Mouse (Mus musculus): ENCODE results near the gene Arsg.
"Not testable (repeated sequence)": the region's sequence is repeated elsewhere in the genome, so short reads cannot be mapped to it uniquely, and the experiment has no call there.

Gene Arsg

GRCm38 (mm10) chr11:109470921-109471861 lies 2.0 kb upstream of the Arsg start:
- DNase-seq: peak in 1 of 2 experiments; percentile 22

GRCm38 (mm10) chr11:109472171-109472691 lies 943 bp upstream of the Arsg start:
- peak; percentile 53 to 68 for DNase-seq

DNA sequence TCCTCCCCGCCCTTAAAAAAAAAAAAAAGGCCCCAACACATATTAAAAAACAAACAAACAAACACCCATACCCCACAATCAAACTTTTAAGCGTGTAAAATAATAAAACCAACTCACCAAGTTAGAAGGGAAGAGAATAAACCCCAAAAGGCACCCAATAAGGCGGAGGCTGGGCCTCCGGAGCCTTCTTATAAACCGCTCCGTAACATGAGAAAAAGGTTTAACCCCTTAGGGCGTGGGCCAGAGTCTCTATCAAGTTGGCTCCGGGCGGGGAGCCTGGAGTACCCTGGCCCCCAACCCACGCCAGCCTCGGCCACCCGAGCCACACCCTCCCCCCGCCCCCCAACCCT lies 378 bp upstream of the Arsg start:
- no peak for DNase-seq

GRCm38 (mm10) chr11:109474086-109474742 lies 1.0 kb downstream of the Arsg start:
- no peak for DNase-seq

DNA sequence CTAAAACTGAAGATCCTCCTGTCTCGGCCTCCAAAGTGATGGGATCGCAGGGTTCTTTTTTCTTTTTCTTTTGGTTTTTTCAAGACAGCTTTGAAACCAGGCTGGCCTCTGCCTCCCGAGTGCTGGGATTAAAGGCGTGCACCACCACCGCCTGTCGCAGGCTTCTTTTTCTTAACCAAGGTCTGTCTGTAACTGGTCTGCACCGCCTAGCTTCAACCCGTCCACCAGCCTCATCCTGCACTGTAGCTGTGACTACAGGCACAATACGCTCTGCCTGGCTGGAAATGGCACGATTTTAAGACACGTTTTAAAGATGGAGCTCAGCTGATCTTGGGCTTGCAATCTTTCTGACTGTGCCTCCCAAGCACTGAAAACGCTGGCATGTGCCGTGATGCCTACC lies 1.7 kb downstream of the Arsg start:
- DNase-seq: no peak

- DNase-seq: no peak
These were observed 2.5 kb downstream of the Arsg start for GRCm38 (mm10) chr11:109475717-109476116.

GRCm38 (mm10) chr11:109476241-109476640 lies 3.1 kb downstream of the Arsg start:
- no peak for DNase-seq

DNA sequence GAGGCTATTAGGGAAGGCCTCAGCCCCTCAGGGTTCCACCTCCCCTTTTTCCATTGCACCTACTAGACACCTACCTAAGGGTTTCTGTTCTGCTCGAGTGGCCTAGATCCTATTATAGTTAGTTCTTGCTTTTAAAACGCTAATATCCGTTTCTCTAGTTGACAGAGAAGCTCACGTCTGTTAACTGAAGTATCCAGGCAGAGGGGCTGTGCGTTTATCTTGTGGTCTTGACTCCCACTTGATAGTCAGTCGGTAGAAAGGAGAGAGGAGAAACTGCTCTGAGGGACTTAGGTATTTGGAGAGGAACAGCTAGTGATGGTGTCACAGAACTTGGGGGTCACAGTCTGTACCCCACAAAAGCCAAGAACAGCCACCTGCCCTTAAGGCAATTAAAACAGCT lies 3.5 kb downstream of the Arsg start:
- DNase-seq: no peak

- DNase-seq: no peak
These were observed 4.6 kb downstream of the Arsg start for GRCm38 (mm10) chr11:109477606-109478380.

- no peak for DNase-seq
These were observed 6.6 kb downstream of the Arsg start for GRCm38 (mm10) chr11:109479575-109480285.

DNA sequence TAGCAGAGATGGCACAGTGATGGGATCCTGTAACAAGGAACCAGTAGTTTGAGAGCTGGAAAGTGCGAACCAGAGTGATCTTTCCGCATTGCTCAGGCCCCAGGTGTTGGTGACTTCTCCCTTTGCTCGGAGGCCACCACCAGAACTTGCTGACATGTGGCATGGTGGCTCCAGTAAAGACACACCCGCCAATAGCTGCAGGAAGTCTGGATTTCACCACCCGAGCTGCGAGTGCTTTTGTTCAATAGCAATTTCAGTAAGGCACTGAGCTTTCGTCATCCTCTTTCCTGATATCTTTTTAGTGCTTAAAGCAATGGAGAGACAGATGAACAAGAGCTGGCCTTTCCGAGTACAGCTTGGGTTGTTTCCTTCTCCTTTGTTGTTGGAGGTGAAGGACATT lies 7.3 kb downstream of the Arsg start:
- DNase-seq: no peak

- DNase-seq: peak; percentile 66 to 79
These were observed 12.3 kb downstream of the Arsg start for GRCm38 (mm10) chr11:109485398-109486045.

GRCm38 (mm10) chr11:109487111-109487510 lies 13.9 kb downstream of the Arsg start:
- DNase-seq: no peak

GRCm38 (mm10) chr11:109487991-109488684 lies 15.0 kb downstream of the Arsg start:
- no peak for DNase-seq

GRCm38 (mm10) chr11:109489763-109490162 lies 16.6 kb downstream of the Arsg start:
- no peak for DNase-seq

GRCm38 (mm10) chr11:109491844-109492243 lies 18.7 kb downstream of the Arsg start:
- DNase-seq: no peak

GRCm38 (mm10) chr11:109492847-109493464 lies 19.8 kb downstream of the Arsg start:
- not testable (repeated sequence) for DNase-seq

DNA sequence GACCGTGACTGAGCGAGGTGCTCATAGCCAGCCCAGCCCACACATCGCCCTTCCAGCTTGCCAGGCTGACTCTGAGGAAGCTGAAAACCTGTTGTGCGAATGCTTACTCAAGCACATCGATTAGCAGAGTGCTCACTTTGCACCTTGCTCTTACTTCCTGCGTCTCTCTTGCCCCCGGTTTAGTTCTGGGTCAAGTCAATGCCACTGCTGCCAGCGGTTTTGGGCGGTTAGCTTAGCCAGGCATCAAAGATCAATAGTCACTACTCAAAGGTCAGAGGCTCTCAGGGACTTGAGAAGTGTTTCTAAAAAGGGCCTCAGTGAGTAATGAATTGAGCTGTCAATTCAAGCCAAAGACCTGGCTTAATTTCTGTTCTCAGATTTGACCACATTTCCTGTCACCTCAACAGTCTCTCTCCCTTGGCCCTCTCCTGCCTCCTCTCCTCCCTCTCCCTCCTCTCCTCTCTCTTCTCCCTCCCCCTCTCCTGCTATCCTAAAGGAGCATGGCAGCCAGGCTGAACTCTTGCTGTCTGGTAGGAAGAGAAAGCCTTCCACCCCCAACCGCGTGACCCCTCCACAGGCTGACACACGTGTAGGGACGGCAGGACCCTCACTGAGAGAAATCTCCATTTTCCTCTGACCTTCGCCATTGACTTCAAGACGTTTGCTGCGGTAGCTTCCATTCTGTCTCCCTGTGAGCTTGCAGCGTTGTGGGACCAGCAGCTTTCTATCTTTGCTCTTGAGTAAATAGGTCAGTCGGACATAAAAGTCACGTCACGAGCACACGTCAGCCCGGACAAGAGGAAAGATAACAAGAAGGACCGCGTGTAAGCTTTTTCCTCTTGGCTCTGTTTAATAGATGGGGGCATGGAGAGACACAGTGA lies 22.0 kb downstream of the Arsg start:
- DNase-seq: peak; percentile 31 to 60

GRCm38 (mm10) chr11:109495771-109496474 lies 22.7 kb downstream of the Arsg start:
- peak; percentile 48 to 58 for DNase-seq

All from kidney, postnatal 4 days (tissue).